Mouse (Mus musculus): ENCODE data around the gene Olfr145. TPM values are rescaled to one million over a fixed set of nuclear protein-coding genes. Genes with fewer than 3 reads are reported as not detected.
A peak's percentile ranks its signal among the peaks of the same experiment; 100 is the strongest.

The Olfr145 gene
- total RNA-seq (2014; rRNA removed) (not detected in 2 replicates), polyA plus RNA-seq (2015; fragmentation: Nextera tagmentation; extraction: Ambion mirVana) (not detected in 2 replicates)

- Histone ChIP-seq H3K9me3 (ENCODE audit: low read length) (no peaks in the 10 kb centered on the region), H3K27me3 (ENCODE audit: insufficient read depth, low read length) (no peaks in the 10 kb centered on the region), H3K27ac (ENCODE audit: low read depth, low read length) (no peak within 1 kb of the TSS), H3K9ac (no peak within 1 kb of the TSS), H3K4me3 (ENCODE audit: low read depth, low read length) (no peak within 1 kb of the TSS), H3K4me1 (ENCODE audit: insufficient read depth) (no peaks in the 10 kb centered on the region), H3K36me3 (ENCODE audit: insufficient read depth) (no peaks in the 10 kb centered on the region), H3K4me2 (ENCODE audit: low read depth) (no peak within 1 kb of the TSS)
- DNase-seq = no peak
- WGBS = 35% methylated on average over 2 of the region's 2 CpGs
- no peak for ATAC-seq
- no peak for TF ChIP-seq CTCF (IDR thresholded peaks at IDR 0.05; ENCODE audit: low read depth)
Observed at GRCm38 (mm10) chr9:37896661-37897060, at the start of gene Olfr145. Gene Olfr145, plus strand, starts transcription at chr9:37896724.

GRCm38 (mm10) chr9:37849267-37849666, 47.3 kb upstream of the Olfr145 start:
- no peaks in the 10 kb centered on the region for H3K4me1 ChIP-seq (ENCODE audit: insufficient read depth)
- H3K4me2 ChIP-seq (ENCODE audit: low read depth) = no peak overlapping the region
- H3K27ac ChIP-seq (ENCODE audit: low read depth, low read length) = no peak overlapping the region
- H3K36me3 ChIP-seq (ENCODE audit: insufficient read depth) = no peaks in the 10 kb centered on the region
- H3K9ac ChIP-seq = no peak overlapping the region
- ATAC-seq (no peak), DNase-seq (no peak)
- H3K27me3 ChIP-seq (ENCODE audit: insufficient read depth, low read length) = no peaks in the 10 kb centered on the region
- no peak for TF ChIP-seq CTCF (IDR thresholded peaks at IDR 0.05; ENCODE audit: low read depth)
- WGBS = 73% methylated on average over 2 of the region's 2 CpGs
- no peaks in the 10 kb centered on the region for H3K9me3 ChIP-seq (ENCODE audit: low read length)
- H3K4me3 ChIP-seq (ENCODE audit: low read depth, low read length) = no peak overlapping the region

DNA sequence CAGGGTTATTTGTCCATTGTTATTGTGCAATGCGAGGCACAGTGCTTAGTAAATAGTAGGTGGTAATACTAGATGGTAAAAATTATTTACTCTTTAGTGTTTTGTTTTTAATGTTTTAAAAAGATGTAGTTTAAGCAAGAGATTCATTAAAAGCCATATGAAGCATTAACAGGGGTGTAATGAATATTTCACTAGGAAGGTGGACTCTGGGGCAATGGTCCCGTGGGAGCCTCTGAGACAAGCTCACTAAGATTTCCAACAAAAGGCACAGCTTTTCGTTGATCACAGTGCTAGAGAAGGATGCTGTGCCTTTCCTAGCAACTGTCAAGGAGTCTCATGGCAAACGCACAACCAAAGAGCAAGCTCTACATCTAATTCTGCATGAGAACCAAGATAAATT, 42.6 kb upstream of the Olfr145 start, which contains the start of gene Olfr877:
Olfr877 (plus strand) TSS at position 301 of the 400 bp plus-strand sequence.
- WGBS = 87% methylated on average over 4 of the region's 4 CpGs
- no peaks in the 10 kb centered on the region for H3K36me3 ChIP-seq (ENCODE audit: insufficient read depth)
- H3K9ac ChIP-seq = no peak within 1 kb of the TSS
- H3K4me3 ChIP-seq (ENCODE audit: low read depth, low read length) = no peak within 1 kb of the TSS
- H3K27me3 ChIP-seq (ENCODE audit: insufficient read depth, low read length) = no peaks in the 10 kb centered on the region
- H3K9me3 ChIP-seq (ENCODE audit: low read length) = no peaks in the 10 kb centered on the region
- no peak within 1 kb of the TSS for H3K27ac ChIP-seq (ENCODE audit: low read depth, low read length)
- ATAC-seq (no peak), DNase-seq (no peak)
- H3K4me1 ChIP-seq (ENCODE audit: insufficient read depth) = no peaks in the 10 kb centered on the region
- H3K4me2 ChIP-seq (ENCODE audit: low read depth) = no peak within 1 kb of the TSS
- TF ChIP-seq CTCF (IDR thresholded peaks at IDR 0.05; ENCODE audit: low read depth) = no peak

DNA sequence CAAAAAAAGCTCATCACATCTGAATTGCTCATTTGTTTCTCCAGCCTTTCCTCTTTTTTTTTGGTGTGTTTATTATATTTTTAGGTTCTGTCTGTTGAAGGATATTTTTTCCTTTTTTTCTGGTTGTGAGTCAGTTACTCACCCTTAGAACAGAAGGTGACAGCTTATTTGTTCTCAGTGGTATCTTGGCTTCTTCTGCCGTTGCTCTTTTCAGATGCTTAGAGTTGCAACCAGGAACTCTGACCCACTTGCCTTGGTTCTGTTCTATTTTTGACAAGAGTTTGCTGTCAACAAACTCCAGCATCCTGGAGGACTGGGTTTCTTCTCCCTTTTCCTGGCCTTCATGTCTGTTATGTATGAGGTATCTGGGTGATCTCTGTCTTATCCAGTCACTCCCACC, 33.2 kb upstream of the Olfr145 start:
- Histone ChIP-seq H3K36me3 (ENCODE audit: insufficient read depth) (no peaks in the 10 kb centered on the region), H3K4me1 (ENCODE audit: insufficient read depth) (no peaks in the 10 kb centered on the region), H3K9me3 (ENCODE audit: low read length) (no peaks in the 10 kb centered on the region), H3K4me2 (ENCODE audit: low read depth) (no peak overlapping the region), H3K27ac (ENCODE audit: low read depth, low read length) (no peak overlapping the region), H3K4me3 (ENCODE audit: low read depth, low read length) (no peak overlapping the region), H3K27me3 (ENCODE audit: insufficient read depth, low read length) (no peaks in the 10 kb centered on the region), H3K9ac (no peak overlapping the region)
- WGBS = 62% methylated on average over 1 of the region's 1 CpGs
- ATAC-seq (no peak), DNase-seq (no peak)
- no peak for TF ChIP-seq CTCF (IDR thresholded peaks at IDR 0.05; ENCODE audit: low read depth)

DNA sequence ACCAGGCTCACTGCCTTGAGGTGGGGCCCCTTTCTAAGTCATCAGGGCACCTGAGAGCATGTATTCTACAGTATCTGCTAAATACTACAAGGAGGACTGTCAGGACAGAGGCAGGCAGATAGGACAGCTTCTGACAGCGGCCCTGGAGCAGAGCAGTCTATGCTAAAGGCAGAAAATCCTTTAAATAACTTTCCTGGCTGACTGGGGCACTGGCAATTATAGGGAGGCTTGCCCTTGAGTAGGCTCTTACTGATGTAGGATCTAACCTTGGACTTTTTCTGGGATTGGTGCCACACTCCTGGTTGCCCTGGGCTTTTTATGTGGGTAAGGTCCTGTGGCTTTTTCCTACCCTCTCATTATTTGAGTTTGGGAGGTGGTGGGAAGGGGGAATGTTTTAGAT, 26.3 kb upstream of the Olfr145 start:
- no peaks in the 10 kb centered on the region for H3K4me1 ChIP-seq (ENCODE audit: insufficient read depth)
- 57% methylated on average over 1 of the region's 1 CpGs for WGBS
- H3K4me3 ChIP-seq (ENCODE audit: low read depth, low read length) = no peak overlapping the region
- H3K27me3 ChIP-seq (ENCODE audit: insufficient read depth, low read length) = no peaks in the 10 kb centered on the region
- no peaks in the 10 kb centered on the region for H3K9me3 ChIP-seq (ENCODE audit: low read length)
- no peak overlapping the region for H3K27ac ChIP-seq (ENCODE audit: low read depth, low read length)
- no peak overlapping the region for H3K4me2 ChIP-seq (ENCODE audit: low read depth)
- H3K36me3 ChIP-seq (ENCODE audit: insufficient read depth) = no peaks in the 10 kb centered on the region
- DNase-seq = no peak
- no peak overlapping the region for H3K9ac ChIP-seq
- TF ChIP-seq CTCF (IDR thresholded peaks at IDR 0.05; ENCODE audit: low read depth) = no peak
- 0 out of 2 replicates have a peak, but pooled peaks have one; percentile 6 for ATAC-seq

- no peaks in the 10 kb centered on the region for H3K36me3 ChIP-seq (ENCODE audit: insufficient read depth)
- TF ChIP-seq CTCF (IDR thresholded peaks at IDR 0.05; ENCODE audit: low read depth) = no peak
- WGBS = 66% methylated on average over 1 of the region's 1 CpGs
Observed at GRCm38 (mm10) chr9:37871097-37871496, 25.4 kb upstream of the Olfr145 start.

DNA sequence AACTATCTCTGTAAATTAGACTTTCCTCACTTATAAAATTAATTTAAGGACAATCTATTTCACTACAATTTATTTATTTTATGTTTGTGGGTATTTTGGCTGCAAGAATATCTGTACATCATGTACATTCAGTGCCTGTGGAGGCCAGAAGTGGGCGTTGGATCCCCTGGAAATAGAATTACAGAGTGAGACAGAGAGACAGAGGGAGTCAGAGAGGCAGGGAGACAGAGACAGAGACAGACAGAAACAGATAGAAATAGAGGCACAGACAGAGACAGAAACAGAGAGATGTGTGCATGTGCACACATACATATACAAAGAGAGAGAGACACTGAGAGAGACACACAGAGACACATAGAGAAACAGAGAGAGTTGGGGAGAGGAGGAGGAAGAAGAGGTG, 25.0 kb upstream of the Olfr145 start:
- Histone ChIP-seq H3K9ac (no peak overlapping the region), H3K4me1 (ENCODE audit: insufficient read depth) (no peaks in the 10 kb centered on the region), H3K27me3 (ENCODE audit: insufficient read depth, low read length) (no peaks in the 10 kb centered on the region), H3K4me2 (ENCODE audit: low read depth) (no peak overlapping the region), H3K36me3 (ENCODE audit: insufficient read depth) (no peaks in the 10 kb centered on the region), H3K4me3 (ENCODE audit: low read depth, low read length) (no peak overlapping the region), H3K27ac (ENCODE audit: low read depth, low read length) (no peak overlapping the region), H3K9me3 (ENCODE audit: low read length) (no peaks in the 10 kb centered on the region)
- TF ChIP-seq CTCF (IDR thresholded peaks at IDR 0.05; ENCODE audit: low read depth) = no peak
- no peak for ATAC-seq
- DNase-seq = no peak
- 57% methylated on average over 1 of the region's 1 CpGs for WGBS

More at GRCm38 (mm10) chr9:37871097-37871496, 25.4 kb upstream of the Olfr145 start:
- no peak for ATAC-seq
- DNase-seq = no peak
- no peaks in the 10 kb centered on the region for H3K9me3 ChIP-seq (ENCODE audit: low read length)
- H3K4me2 ChIP-seq (ENCODE audit: low read depth) = no peak overlapping the region
- H3K4me3 ChIP-seq (ENCODE audit: low read depth, low read length) = no peak overlapping the region
- no peak overlapping the region for H3K9ac ChIP-seq
- H3K27me3 ChIP-seq (ENCODE audit: insufficient read depth, low read length) = no peaks in the 10 kb centered on the region
- no peaks in the 10 kb centered on the region for H3K4me1 ChIP-seq (ENCODE audit: insufficient read depth)
- no peak overlapping the region for H3K27ac ChIP-seq (ENCODE audit: low read depth, low read length)

Measured in forebrain, postnatal 0 days (tissue).